16 mouse cellular contexts compared by ENCODE assay signal in genomic region chr17:83110556-83110955, GRCm38 (mm10).
A peak's percentile ranks its signal among the peaks of the same experiment; 100 is the strongest.
DNase-seq lines count a peak whose midpoint lies in the region; ATAC-seq lines count a peak whose summit lies in the region.
"Had no signal": no experiment of that assay in that cellular context is flagged by ENCODE, and none has a peak within 500 bp of the region (broad histone marks: within the 10 kb centered on the region; RNA-seq: fewer than 3 reads in every experiment).

No protein-coding gene starts in this region.

- no peak overlapping the region for H3K4me3 ChIP-seq in kidney, embryonic 14.5 days (ENCODE audit: low read length)
- no peak overlapping the region for H3K4me3 ChIP-seq in heart, embryonic 11.5 days (ENCODE audit: low read depth, low read length)
- no peak overlapping the region for H3K4me3 ChIP-seq in limb, embryonic 15.5 days
- H3K4me3 ChIP-seq: layer of hippocampus, adult 2 months; midbrain, embryonic 13.5 days; neural tube, embryonic 12.5 days had no signal

- H3K4me1 ChIP-seq in kidney, embryonic 14.5 days (ENCODE audit: control insufficient read depth, insufficient read depth, low read length): peaks cover 14% of the 10 kb centered on the region; the same call in 1 of the 2 replicates
- H3K4me1 ChIP-seq in heart, embryonic 11.5 days (ENCODE audit: control insufficient read depth, insufficient read depth, low read length): peaks cover 28% of the 10 kb centered on the region
- peaks cover 27% of the 10 kb centered on the region for H3K4me1 ChIP-seq in limb, embryonic 15.5 days

- H3K27me3 ChIP-seq in kidney, embryonic 14.5 days (ENCODE audit: control insufficient read depth, insufficient read depth, low read length): no peaks in the 10 kb centered on the region
- no peaks in the 10 kb centered on the region for H3K27me3 ChIP-seq in heart, embryonic 11.5 days (ENCODE audit: control insufficient read depth, insufficient read depth, low read length)
- H3K27me3 ChIP-seq in limb, embryonic 15.5 days: peaks cover 21% of the 10 kb centered on the region
- H3K27me3 ChIP-seq: neural tube, embryonic 12.5 days had no signal

- no peaks in the 10 kb centered on the region for H3K9me3 ChIP-seq in kidney, embryonic 14.5 days (ENCODE audit: control insufficient read depth, low read length)
- no peaks in the 10 kb centered on the region for H3K9me3 ChIP-seq in heart, embryonic 11.5 days (replicated peaks; ENCODE audit: control insufficient read depth, low read length)
- H3K9me3 ChIP-seq in limb, embryonic 15.5 days: no peaks in the 10 kb centered on the region
- H3K9me3 ChIP-seq: midbrain, embryonic 13.5 days; neural tube, embryonic 12.5 days had no signal

- H3K4me2 ChIP-seq in kidney, embryonic 14.5 days (replicated peaks; ENCODE audit: low read depth, low read length): no peak overlapping the region
- H3K4me2 ChIP-seq in heart, embryonic 11.5 days: peak overlapping the region; percentile 44
- H3K4me2 ChIP-seq in limb, embryonic 15.5 days: no peak overlapping the region
- H3K4me2 ChIP-seq: midbrain, embryonic 13.5 days; neural tube, embryonic 12.5 days had no signal

- 63% methylated on average over 8 of the region's 8 CpGs for WGBS in kidney, embryonic 14.5 days
- WGBS in heart, embryonic 11.5 days (ENCODE audit: insufficient replicate concordance): 11% methylated on average over 8 of the region's 8 CpGs
- WGBS in limb, embryonic 15.5 days: 42% methylated on average over 8 of the region's 8 CpGs

- H3K9ac ChIP-seq in kidney, embryonic 14.5 days (ENCODE audit: low read depth, low read length): no peak overlapping the region
- no peak overlapping the region for H3K9ac ChIP-seq in heart, embryonic 11.5 days (ENCODE audit: low read depth, low read length)
- H3K9ac ChIP-seq in limb, embryonic 15.5 days: no peak overlapping the region
- H3K9ac ChIP-seq: midbrain, embryonic 13.5 days; neural tube, embryonic 12.5 days had no signal

- H3K36me3 ChIP-seq in kidney, embryonic 14.5 days (ENCODE audit: control insufficient read depth, insufficient read depth, low read length): no peaks in the 10 kb centered on the region
- H3K36me3 ChIP-seq in heart, embryonic 11.5 days (ENCODE audit: control insufficient read depth, insufficient read depth, low read length): no peaks in the 10 kb centered on the region
- H3K36me3 ChIP-seq in limb, embryonic 15.5 days: no peaks in the 10 kb centered on the region
- H3K36me3 ChIP-seq: midbrain, embryonic 13.5 days; neural tube, embryonic 12.5 days had no signal

- peak overlapping the region; percentile 59; the same call in 1 of the 2 replicates for H3K27ac ChIP-seq in kidney, embryonic 14.5 days (ENCODE audit: low read depth, low read length)
- H3K27ac ChIP-seq in heart, embryonic 11.5 days (ENCODE audit: low read depth, low read length): peak overlapping the region; percentile 81
- peak overlapping the region; percentile 75; the same call in 1 of the 2 replicates for H3K27ac ChIP-seq in limb, embryonic 15.5 days
- H3K27ac ChIP-seq: layer of hippocampus, adult 2 months; midbrain, embryonic 13.5 days; neural tube, embryonic 12.5 days had no signal

- ATAC-seq in kidney, embryonic 14.5 days (ENCODE audit: low FRiP score, low TSS enrichment): no peak
- no peak for ATAC-seq in heart, embryonic 11.5 days (replicated peaks; ENCODE audit: insufficient number of reproducible peaks, low FRiP score, low TSS enrichment)
- ATAC-seq in limb, embryonic 15.5 days (ENCODE audit: insufficient number of reproducible peaks, low FRiP score, low TSS enrichment, low read depth): no peak
- ATAC-seq: activated CD4-positive, CD25-positive, alpha-beta regulatory T cell, adult 4 months; midbrain, embryonic 13.5 days had no signal

- DNase-seq in kidney, adult 9 months: no peak
- DNase-seq in MN1 (ENCODE audit: low spot score): peak; percentile 60
- no peak for DNase-seq in adrenal gland, postnatal 4 days (ENCODE audit: low spot score in 2 of 2)
- no peak for DNase-seq in urinary bladder, postnatal 25 days (ENCODE audit: low spot score)
- no peak for DNase-seq in embryo, embryonic 10 days (ENCODE audit: low spot score)
- DNase-seq: cerebellum, adult 11 months; kidney, adult 18-20 months; retina, postnatal 1 day; thymus, postnatal 14 days had no signal
